Mouse (Mus musculus) megakaryocyte, embryonic 14.5 days (primary cell): ENCODE measurements at regions not wholly inside any gene's neighbourhood (a gene's known extent, or its start where the extent isn't known, plus 50 kb on each side); places are given as distances from the start of the nearest gene placed in this dataset.

ENCODE experiments used
- H3K27me3 ChIP-seq: replicated peaks from 2 replicates; pipeline ENCODE3; 2012; ENCODE audit warnings: inconsistent platforms
- H3K36me3 ChIP-seq: replicated peaks from 2 replicates; pipeline ENCODE3; 2012; ENCODE audit warnings: low read length, inconsistent platforms, mixed read lengths
- H3K4me1 ChIP-seq: 2 replicates; pipeline ENCODE4 v1.6.1; 2012; ENCODE audit warnings: inconsistent platforms
- H3K4me3 ChIP-seq: replicated peaks from 2 replicates; pipeline ENCODE3; 2012; ENCODE audit warnings: moderate library complexity, mild to moderate bottlenecking, inconsistent platforms
- H3K9me3 ChIP-seq: 2 replicates; pipeline ENCODE4 v1.6.1; 2012; ENCODE audit warnings: inconsistent platforms
- FLI1 ChIP-seq: IDR thresholded peaks from 2 replicates; pipeline ENCODE4 v1.6.1; 2012; ENCODE audit warnings: low read length, inconsistent platforms, mixed read lengths
- GATA1 ChIP-seq: IDR thresholded peaks from 3 replicates; pipeline ENCODE4 v1.6.1; 2012; ENCODE audit warnings: mixed read lengths, low read length, inconsistent platforms, borderline replicate concordance

DNA sequence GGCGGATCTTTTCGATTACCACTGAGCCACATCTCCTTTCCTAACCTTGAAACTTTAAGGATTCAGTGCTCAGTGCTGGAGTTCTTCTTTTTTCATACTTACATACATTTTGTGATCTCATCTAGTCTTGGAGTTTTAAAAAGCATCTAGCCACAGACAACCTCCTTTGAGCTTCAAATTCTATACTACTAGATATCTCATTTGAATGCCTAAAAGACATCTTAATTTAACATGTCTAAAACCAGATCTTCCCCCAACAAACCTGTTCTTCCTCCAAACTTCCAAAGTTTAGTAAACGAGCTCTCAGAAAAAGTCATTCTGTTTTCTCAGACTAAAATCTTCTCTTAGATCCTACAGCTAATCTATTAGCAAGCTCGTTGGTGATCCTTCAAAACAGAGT lies 2081.5 kb upstream of the Lrrc6 start:
- Histone ChIP-seq H3K27me3 (no peaks in the 10 kb centered on the region), H3K9me3 (peaks cover 4% of the 10 kb centered on the region; the same call in 1 of the 2 replicates), H3K36me3 (no peaks in the 10 kb centered on the region), H3K4me1 (no peaks in the 10 kb centered on the region), H3K4me3 (no peak overlapping the region)
- TF ChIP-seq FLI1 (no peak), GATA1 (no peak)

DNA sequence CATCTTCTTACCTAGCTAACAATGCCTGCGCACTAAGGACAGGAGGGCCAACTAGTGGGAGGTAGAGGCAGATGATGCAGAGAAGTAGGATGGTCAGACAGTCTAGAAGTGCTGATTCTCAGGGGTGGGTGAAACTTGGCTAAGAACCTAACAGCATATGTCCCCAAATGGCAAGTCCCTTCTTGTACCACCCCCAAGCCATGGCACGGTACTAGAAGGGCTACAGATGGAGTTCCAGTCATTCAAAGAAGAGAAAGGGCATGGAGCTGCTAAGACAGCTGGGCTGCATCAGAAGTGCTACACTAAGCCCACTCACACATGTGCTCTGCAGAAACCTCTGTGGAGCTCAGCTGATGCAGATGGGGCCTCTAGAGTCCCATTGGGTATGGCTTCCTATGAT lies 2078.8 kb upstream of the Lrrc6 start:
- Histone ChIP-seq H3K27me3 (no peaks in the 10 kb centered on the region), H3K36me3 (no peaks in the 10 kb centered on the region), H3K4me3 (no peak overlapping the region), H3K9me3 (peaks cover 4% of the 10 kb centered on the region; the same call in 1 of the 2 replicates), H3K4me1 (no peaks in the 10 kb centered on the region)
- no peak for TF ChIP-seq FLI1
- no peak for TF ChIP-seq GATA1

DNA sequence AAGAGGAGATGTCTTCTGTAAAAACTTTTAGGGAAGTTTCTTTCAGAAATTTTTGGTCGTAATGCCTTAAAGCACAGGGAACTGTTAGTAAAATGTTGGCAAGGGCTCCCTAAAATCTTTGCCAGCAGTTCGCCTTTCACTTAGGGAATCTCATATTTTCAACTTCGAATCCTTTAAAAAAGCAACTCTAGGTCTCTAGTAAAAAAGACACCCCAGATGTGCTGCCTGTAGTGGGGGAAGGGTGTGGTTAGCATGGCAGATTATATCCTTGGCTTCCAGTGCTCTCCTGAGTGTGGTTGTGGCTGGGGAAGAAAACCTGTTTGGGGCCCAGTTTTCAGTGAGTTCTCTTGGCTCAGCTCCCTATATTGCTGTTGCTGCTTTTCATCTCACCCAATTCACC lies 2059.9 kb upstream of the Lrrc6 start:
- H3K27me3 ChIP-seq, result no peaks in the 10 kb centered on the region
- H3K4me1 ChIP-seq, result no peaks in the 10 kb centered on the region
- no peak for TF ChIP-seq GATA1
- no peak for TF ChIP-seq FLI1
- H3K9me3 ChIP-seq, result no peaks in the 10 kb centered on the region; the same call in 1 of the 2 replicates
- H3K36me3 ChIP-seq, result no peaks in the 10 kb centered on the region
- no peak overlapping the region for H3K4me3 ChIP-seq

DNA sequence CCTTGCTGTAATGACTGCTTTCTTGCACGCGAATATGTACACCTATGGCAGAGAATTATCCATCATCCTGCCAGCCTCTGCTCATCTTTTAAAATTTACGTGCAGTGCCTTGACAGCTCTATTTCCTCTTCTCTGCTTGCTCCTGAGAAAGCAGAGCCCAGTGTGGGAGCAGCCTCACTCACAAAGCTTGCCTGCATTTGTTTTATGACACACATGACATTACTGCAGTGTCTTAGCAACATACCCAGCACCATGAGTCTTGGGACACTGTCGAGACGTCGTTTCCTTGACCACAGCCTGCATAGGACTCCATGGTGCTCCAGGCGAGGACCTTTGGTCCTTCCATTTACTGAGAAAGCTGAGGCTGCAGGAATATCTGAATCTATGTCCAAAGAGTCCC lies 2055.4 kb upstream of the Lrrc6 start:
- H3K4me1 ChIP-seq, result no peaks in the 10 kb centered on the region
- no peaks in the 10 kb centered on the region for H3K27me3 ChIP-seq
- H3K36me3 ChIP-seq, result no peaks in the 10 kb centered on the region
- no peak overlapping the region for H3K4me3 ChIP-seq
- H3K9me3 ChIP-seq, result no peaks in the 10 kb centered on the region; the same call in 1 of the 2 replicates
- TF ChIP-seq FLI1, result no peak
- TF ChIP-seq GATA1, result no peak

DNA sequence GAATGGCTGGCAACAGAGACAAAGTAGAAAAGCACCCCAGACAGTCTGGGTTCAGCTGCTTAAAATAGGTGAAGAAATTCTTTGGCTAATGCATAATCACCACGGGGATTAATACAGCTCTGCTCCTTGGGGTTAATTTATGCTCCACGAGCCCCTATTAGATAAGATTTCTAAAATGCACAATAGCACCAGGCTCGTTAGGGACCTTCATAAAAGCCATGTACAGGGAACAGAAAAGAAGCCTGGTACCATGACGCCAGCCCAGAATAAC lies 2035.3 kb upstream of the Lrrc6 start:
- H3K36me3 ChIP-seq, result no peaks in the 10 kb centered on the region
- peaks cover 17% of the 10 kb centered on the region for H3K9me3 ChIP-seq
- no peaks in the 10 kb centered on the region for H3K27me3 ChIP-seq
- TF ChIP-seq FLI1, result no peak
- no peak for TF ChIP-seq GATA1
- no peaks in the 10 kb centered on the region for H3K4me1 ChIP-seq
- no peak overlapping the region for H3K4me3 ChIP-seq

DNA sequence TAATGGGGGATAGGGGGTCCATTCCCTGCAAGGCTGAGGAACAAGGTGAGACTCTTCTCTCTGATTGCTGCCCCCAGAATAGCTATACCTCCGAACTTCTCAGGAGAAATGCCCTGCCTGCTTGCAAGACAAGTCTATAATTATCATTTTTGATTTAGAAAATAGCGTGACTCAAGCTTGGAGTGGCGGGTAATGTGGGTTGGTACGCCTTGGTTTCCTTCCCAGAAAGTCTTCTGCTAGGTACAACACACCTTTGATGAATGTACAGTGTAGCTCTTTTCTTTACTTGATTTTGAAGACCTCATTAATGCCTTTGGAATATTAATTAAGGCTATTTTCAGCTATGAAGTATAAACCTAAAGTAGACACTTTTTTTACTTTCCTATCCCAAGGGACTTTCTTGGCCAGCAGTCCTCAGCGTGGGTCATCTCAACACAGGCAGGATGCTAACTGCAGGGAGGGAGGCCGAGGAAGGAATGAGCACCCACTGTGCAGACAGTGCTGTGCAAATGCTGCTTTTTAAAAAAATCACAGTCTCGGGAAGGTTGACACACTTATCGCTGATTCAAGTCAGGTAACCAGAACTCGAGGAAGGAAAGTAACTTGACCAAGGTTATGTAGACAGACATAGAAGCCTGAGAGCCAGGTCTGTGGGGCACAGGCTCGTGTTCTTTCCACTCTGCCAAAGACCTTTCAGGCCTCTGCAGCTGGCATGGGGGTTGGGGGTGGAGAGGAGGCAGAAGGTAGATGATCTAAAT lies 2034.8 kb upstream of the Lrrc6 start:
- no peaks in the 10 kb centered on the region for H3K4me1 ChIP-seq
- H3K9me3 ChIP-seq, result peaks cover 17% of the 10 kb centered on the region
- H3K36me3 ChIP-seq, result no peaks in the 10 kb centered on the region
- no peak overlapping the region for H3K4me3 ChIP-seq
- H3K27me3 ChIP-seq, result no peaks in the 10 kb centered on the region
- TF ChIP-seq GATA1, result no peak
- TF ChIP-seq FLI1, result no peak

DNA sequence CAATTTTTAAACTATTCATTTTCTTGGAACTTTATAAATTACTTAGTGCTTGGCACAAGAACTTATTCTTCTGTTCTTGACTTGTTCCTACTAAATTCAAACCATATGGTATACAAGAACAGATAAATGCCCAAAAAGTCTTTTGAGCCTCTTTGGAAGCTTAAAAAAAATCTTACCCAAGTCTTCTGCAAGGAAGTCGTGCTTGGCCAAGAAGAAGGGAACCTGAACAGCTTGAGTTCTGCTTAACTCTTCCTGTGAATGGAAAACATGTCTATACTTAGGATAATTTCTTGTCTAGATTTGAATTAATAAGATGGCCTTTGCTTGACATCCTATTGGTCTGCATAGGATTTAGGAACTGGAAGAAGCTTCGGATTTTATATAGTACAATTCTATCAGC lies 2020.0 kb upstream of the Lrrc6 start:
- Histone ChIP-seq H3K4me1 (no peaks in the 10 kb centered on the region), H3K4me3 (no peak overlapping the region), H3K9me3 (no peaks in the 10 kb centered on the region), H3K36me3 (no peaks in the 10 kb centered on the region), H3K27me3 (no peaks in the 10 kb centered on the region)
- no peak for TF ChIP-seq GATA1

DNA sequence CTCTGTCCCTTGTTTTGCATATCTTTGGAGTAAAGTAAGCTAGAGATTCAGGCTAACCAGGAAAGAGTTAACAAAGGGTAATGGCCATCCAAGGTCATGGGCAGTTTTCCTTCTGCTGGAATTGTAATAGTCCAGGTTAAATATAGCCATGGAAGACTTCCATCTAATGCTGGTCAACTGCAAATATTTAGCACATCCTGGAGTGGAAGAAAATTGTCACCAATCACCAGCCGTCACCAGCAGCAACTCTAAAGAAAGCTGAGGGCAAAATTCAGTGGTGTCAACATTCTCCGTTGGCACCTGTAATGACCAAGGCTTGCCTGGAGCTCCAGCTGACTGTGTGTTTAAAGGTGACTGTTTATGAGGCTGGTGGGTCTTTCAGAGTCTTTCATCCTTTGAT lies 2011.7 kb upstream of the Lrrc6 start:
- Histone ChIP-seq H3K27me3 (no peaks in the 10 kb centered on the region), H3K36me3 (no peaks in the 10 kb centered on the region), H3K9me3 (no peaks in the 10 kb centered on the region), H3K4me3 (no peak overlapping the region), H3K4me1 (no peaks in the 10 kb centered on the region)
- TF ChIP-seq FLI1, result no peak
- no peak for TF ChIP-seq GATA1

DNA sequence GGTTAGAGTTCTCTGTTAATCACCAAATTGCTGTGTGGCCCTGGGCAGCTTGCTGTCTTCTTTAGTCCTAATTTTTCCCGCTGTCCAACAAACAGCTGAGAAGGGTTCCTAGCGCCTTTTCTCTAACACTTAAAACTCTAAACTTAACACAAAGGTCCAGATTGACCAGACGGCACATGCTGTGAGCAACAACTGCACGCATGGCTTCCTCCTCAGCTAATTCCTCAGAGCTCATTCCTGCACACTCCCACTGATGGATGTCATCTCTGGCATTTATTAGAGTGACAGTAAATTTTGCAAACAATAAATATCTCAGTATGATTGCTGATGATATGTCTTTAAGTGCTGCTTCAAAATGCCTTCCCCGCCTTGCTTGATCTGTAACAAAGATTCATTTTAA lies 2007.5 kb upstream of the Lrrc6 start:
- TF ChIP-seq FLI1 (no peak), GATA1 (no peak)
- no peaks in the 10 kb centered on the region for H3K4me1 ChIP-seq
- H3K27me3 ChIP-seq, result no peaks in the 10 kb centered on the region
- H3K9me3 ChIP-seq, result no peaks in the 10 kb centered on the region
- no peaks in the 10 kb centered on the region for H3K36me3 ChIP-seq
- no peak overlapping the region for H3K4me3 ChIP-seq

DNA sequence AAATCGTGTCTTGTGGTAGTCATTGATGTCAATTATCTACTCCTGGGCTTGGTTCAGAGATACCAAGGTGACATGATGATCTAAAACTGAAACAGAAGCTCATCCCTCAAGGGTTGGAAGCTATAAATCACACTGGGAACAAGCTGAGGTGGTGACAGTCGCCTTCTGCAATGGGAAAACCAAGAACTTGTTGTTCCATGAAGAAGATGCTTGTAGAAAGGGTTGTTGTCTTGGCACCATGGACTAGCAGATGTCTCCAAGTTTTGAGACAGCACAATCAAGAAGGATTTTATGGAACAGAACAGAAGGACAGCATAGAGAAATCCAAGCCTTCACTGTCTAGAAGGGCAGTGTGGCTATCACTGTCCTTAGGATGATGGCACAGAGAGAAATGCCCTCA lies 2005.4 kb upstream of the Lrrc6 start:
- Histone ChIP-seq H3K9me3 (no peaks in the 10 kb centered on the region), H3K4me1 (no peaks in the 10 kb centered on the region), H3K36me3 (no peaks in the 10 kb centered on the region), H3K4me3 (no peak overlapping the region), H3K27me3 (no peaks in the 10 kb centered on the region)
- TF ChIP-seq FLI1 (no peak), GATA1 (no peak)

DNA sequence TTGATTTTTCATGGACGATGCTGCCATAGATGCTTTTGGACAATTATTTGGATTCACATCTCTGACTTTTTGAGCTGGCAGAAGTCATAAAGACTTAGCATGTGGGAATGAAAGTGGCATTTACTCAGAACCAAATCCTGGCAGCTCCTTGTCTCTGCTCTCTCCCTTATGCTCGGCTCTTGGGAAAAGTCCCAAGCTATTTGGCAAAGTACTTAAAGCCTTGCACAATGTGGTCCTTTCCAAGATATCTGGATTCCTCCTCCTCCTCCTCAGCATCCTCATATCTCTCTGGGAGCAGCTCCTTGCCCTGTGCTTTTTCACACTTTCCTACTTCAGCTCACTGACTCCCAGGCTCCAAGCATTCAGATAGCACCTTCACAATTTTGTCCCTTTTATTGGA lies 1995.7 kb upstream of the Lrrc6 start:
- H3K27me3 ChIP-seq, result no peaks in the 10 kb centered on the region
- no peaks in the 10 kb centered on the region for H3K9me3 ChIP-seq
- no peak for TF ChIP-seq FLI1
- H3K4me1 ChIP-seq, result no peaks in the 10 kb centered on the region
- H3K36me3 ChIP-seq, result no peaks in the 10 kb centered on the region
- no peak overlapping the region for H3K4me3 ChIP-seq
